Mouse (Mus musculus) E14TG2a.4 (cell line): ENCODE measurements around the gene Gnai2.
A peak's percentile ranks its signal among the peaks of the same experiment; 100 is the strongest.

Experiments used
- H3K27me3 ChIP-seq: 2 replicates; pipeline ENCODE4 v1.6.1; 2014; ENCODE audit warnings: low read length, control low read depth; ENCODE audit not compliant: insufficient read depth
- H3K36me3 ChIP-seq: 2 replicates; pipeline ENCODE4 v1.6.1; 2014; ENCODE audit warnings: low read length, control low read depth; ENCODE audit not compliant: insufficient read depth
- H3K4me1 ChIP-seq: replicated peaks from 2 replicates; pipeline ENCODE4 v1.6.1; 2014; ENCODE audit warnings: low read depth, low read length, control low read depth
- H3K4me3 ChIP-seq: replicated peaks from 2 replicates; pipeline ENCODE4 v1.5.1; 2014; ENCODE audit warnings: mild to moderate bottlenecking, low read length
- H3K9me3 ChIP-seq: 2 replicates; pipeline ENCODE4 v1.6.1; 2014; ENCODE audit warnings: low read length, control low read depth
- CTCF ChIP-seq: conservative IDR thresholded peaks from 2 replicates; pipeline ENCODE4 v1.5.1; 2014; ENCODE audit warnings: low read length
- NANOG ChIP-seq: IDR thresholded peaks from 2 replicates; pipeline ENCODE4 v1.6.1; 2014; ENCODE audit warnings: borderline replicate concordance, low read length, mixed read lengths
- POU5F1 ChIP-seq: IDR thresholded peaks from 2 replicates; pipeline ENCODE4 v1.6.1; 2014; ENCODE audit warnings: low read length, borderline replicate concordance

Gnai2 gene

GRCm38 (mm10) chr9:107650225-107650624, 15.1 kb upstream of the Gnai2 start:
- Histone ChIP-seq H3K9me3 (no peaks in the 10 kb centered on the region), H3K4me1 (peaks cover 29% of the 10 kb centered on the region), H3K36me3 (no peaks in the 10 kb centered on the region), H3K27me3 (peaks cover 8% of the 10 kb centered on the region), H3K4me3 (no peak overlapping the region)
- TF ChIP-seq CTCF (no peak), NANOG (no peak), POU5F1 (no peak)

- TF ChIP-seq POU5F1 (no peak), NANOG (no peak), CTCF (no peak)
- H3K36me3 ChIP-seq: no peaks in the 10 kb centered on the region
- peaks cover 38% of the 10 kb centered on the region for H3K4me1 ChIP-seq
- no peak overlapping the region for H3K4me3 ChIP-seq
- no peaks in the 10 kb centered on the region for H3K9me3 ChIP-seq
- H3K27me3 ChIP-seq: peaks cover 14% of the 10 kb centered on the region
These were observed 13.6 kb upstream of the Gnai2 start for GRCm38 (mm10) chr9:107648767-107649166.

- H3K4me3 ChIP-seq: no peak overlapping the region
- peaks cover 14% of the 10 kb centered on the region for H3K27me3 ChIP-seq
- no peak for TF ChIP-seq POU5F1
- TF ChIP-seq CTCF: 0 out of 2 replicates have a peak, but pooled peaks have one; percentile 19
- H3K36me3 ChIP-seq: no peaks in the 10 kb centered on the region
- no peaks in the 10 kb centered on the region for H3K9me3 ChIP-seq
- H3K4me1 ChIP-seq: peaks cover 52% of the 10 kb centered on the region
These were observed 11.8 kb upstream of the Gnai2 start for GRCm38 (mm10) chr9:107646975-107647374.

- H3K4me1 ChIP-seq: peaks cover 52% of the 10 kb centered on the region
- H3K9me3 ChIP-seq: no peaks in the 10 kb centered on the region
- H3K4me3 ChIP-seq: no peak overlapping the region
- no peaks in the 10 kb centered on the region for H3K36me3 ChIP-seq
- peaks cover 14% of the 10 kb centered on the region for H3K27me3 ChIP-seq
- peak; percentile 83 for TF ChIP-seq CTCF
- TF ChIP-seq NANOG: no peak
These were observed 10.4 kb upstream of the Gnai2 start for GRCm38 (mm10) chr9:107645577-107645976.

GRCm38 (mm10) chr9:107645153-107645510, 10.0 kb upstream of the Gnai2 start:
- H3K27me3 ChIP-seq: peaks cover 12% of the 10 kb centered on the region

GRCm38 (mm10) chr9:107644495-107645152, 9.5 kb upstream of the Gnai2 start:
- peaks cover 55% of the 10 kb centered on the region for H3K4me1 ChIP-seq
- TF ChIP-seq NANOG (no peak), POU5F1 (no peak), CTCF (peak; percentile 56)
- H3K9me3 ChIP-seq: no peaks in the 10 kb centered on the region
- no peaks in the 10 kb centered on the region for H3K36me3 ChIP-seq
- peaks cover 8% of the 10 kb centered on the region for H3K27me3 ChIP-seq
- peak overlapping the region; percentile 77 for H3K4me3 ChIP-seq

More at GRCm38 (mm10) chr9:107645153-107645510, 10.0 kb upstream of the Gnai2 start:
- peaks cover 52% of the 10 kb centered on the region for H3K4me1 ChIP-seq
- H3K9me3 ChIP-seq: no peaks in the 10 kb centered on the region
- TF ChIP-seq NANOG (no peak), CTCF (no peak), POU5F1 (no peak)
- 0 out of 2 replicates have a peak overlapping the region, but pooled peaks have one; percentile 77 for H3K4me3 ChIP-seq
- no peaks in the 10 kb centered on the region for H3K36me3 ChIP-seq

GRCm38 (mm10) chr9:107643544-107644214, 8.5 kb upstream of the Gnai2 start:
- Histone ChIP-seq H3K4me3 (peak overlapping the region; percentile 77), H3K9me3 (no peaks in the 10 kb centered on the region), H3K36me3 (no peaks in the 10 kb centered on the region), H3K4me1 (peaks cover 55% of the 10 kb centered on the region), H3K27me3 (peaks cover 8% of the 10 kb centered on the region)
- TF ChIP-seq POU5F1: no peak
- no peak for TF ChIP-seq CTCF
- no peak for TF ChIP-seq NANOG

GRCm38 (mm10) chr9:107641666-107642065, 6.5 kb upstream of the Gnai2 start:
- H3K36me3 ChIP-seq: no peaks in the 10 kb centered on the region
- H3K4me1 ChIP-seq: peaks cover 62% of the 10 kb centered on the region
- H3K4me3 ChIP-seq: peak overlapping the region; percentile 52; the same call in 1 of the 2 replicates
- TF ChIP-seq POU5F1: no peak
- no peak for TF ChIP-seq NANOG
- TF ChIP-seq CTCF: no peak
- H3K27me3 ChIP-seq: peaks cover 8% of the 10 kb centered on the region
- no peaks in the 10 kb centered on the region for H3K9me3 ChIP-seq

- no peak for TF ChIP-seq CTCF
- peak overlapping the region; percentile 52 for H3K4me3 ChIP-seq
- H3K27me3 ChIP-seq: peaks cover 7% of the 10 kb centered on the region
- no peaks in the 10 kb centered on the region for H3K36me3 ChIP-seq
- no peaks in the 10 kb centered on the region for H3K9me3 ChIP-seq
- H3K4me1 ChIP-seq: peaks cover 70% of the 10 kb centered on the region
These were observed 5.1 kb upstream of the Gnai2 start for GRCm38 (mm10) chr9:107640257-107640772.
